Mouse (Mus musculus) CH12F3 (cell line): Measurements from ENCODE around the gene Dnmbp.

Experiments
- in situ Hi-C: fragments of 300-500 bp; cut with MboI; formaldehyde crosslinking; loops from 2 replicates; pipeline ENCODE4 v1.14.3; 2020; ENCODE audit warnings: low sequenced_read_pairs

The Dnmbp gene

DNA sequence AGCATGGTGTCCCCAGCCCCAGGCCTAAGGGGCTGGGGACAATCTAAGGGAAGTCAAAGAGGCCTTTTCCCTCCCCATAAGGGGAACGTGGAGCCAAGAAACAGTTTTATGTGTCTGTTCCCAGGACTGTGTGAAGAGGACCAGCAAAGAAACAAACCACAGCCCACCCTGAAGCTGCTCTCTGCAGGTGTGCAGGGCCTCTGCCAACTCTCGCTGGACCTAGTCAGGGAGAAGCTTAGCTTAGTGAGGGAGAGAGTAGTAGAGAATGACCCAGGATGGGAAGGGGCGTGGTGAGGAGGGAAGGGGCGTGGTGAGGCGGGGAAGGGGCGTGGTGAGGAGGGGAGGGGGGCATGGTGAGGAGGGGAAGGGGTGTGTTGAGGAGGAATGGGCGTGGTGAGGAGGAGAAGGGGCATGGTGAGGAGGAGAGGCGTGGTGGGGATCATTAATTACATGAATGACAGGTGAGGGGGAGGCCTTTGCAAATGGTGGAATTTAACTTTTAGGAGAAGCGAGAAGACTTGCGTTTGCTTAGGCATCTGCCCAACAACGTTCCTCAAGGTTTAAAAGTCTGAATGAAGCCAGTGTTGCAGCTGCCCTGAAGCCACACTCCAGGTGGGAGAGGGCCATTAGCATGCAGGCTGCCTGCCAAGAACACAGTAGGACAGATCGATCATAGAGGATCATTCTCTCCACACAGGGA is 9.3 kb upstream of the Dnmbp start:
- in situ Hi-C loops = no loop called here

DNA sequence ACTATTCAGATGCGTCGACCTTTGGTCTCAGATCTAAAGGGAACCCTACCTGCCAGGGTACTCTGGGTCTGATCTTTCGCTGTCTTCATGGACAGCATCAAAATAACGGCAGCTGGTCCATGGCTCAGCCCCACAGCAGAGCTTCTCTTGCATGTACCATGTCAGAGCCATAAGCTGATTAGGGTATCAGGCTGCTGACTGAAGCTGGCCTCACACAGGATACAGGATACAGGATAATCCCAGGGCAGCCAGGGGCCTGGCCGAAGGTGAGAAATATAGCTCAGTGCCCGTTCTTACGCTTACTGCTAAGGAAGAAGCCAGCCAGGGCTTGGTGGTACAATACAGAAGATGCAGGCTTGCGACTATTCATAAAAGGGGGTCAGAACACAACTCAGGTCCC is 4.6 kb upstream of the Dnmbp start:
- in situ Hi-C loops = no loop called here

DNA sequence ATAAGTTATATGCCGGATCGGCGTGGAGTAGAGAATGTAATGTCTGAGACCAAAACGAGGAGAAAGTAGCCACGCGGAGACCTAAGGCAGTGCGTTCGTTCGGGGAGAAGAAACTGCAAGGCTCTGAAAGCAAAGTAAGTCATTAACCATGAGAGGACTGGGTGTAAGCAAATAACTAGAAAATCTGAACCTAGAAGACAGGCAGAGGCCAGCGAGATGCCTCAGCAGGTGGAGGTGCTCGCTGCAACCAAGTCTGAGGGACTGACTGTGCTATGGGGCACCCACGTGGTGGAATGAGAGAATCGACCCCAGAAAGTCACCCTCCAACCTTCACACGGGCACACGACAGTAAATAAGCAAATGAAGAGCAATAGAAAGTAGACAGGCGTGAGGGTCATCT is 3.1 kb upstream of the Dnmbp start:
- in situ Hi-C loops = no loop called here

DNA sequence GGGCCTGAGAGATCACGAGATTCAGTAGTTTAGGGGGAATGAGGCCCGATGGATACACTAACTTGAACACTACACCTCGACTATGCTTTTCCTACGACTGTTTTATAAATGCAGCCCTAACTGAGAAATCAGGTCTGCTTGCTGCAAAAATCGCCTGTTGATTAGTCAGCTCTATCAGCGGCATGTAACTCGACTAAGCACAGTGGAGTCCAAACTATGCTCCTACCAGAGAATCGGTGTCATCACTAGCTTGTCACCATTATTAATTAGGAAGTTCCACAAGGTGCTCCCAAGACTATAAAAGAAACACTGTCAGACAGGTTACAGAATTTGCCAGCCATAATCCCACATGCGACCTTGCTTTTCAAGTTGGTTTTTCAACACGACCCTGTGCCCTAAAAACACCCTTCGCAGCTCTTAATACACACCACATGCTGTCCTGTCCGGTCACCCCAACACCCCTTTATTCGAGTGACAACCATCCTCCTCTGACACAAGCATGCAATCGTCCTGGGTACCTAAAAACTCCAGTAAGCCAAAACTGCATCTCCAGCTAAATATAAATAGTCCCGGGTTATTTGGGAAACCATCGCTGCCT is 721 bp downstream of the Dnmbp start:
- in situ Hi-C loops = no loop called here

DNA sequence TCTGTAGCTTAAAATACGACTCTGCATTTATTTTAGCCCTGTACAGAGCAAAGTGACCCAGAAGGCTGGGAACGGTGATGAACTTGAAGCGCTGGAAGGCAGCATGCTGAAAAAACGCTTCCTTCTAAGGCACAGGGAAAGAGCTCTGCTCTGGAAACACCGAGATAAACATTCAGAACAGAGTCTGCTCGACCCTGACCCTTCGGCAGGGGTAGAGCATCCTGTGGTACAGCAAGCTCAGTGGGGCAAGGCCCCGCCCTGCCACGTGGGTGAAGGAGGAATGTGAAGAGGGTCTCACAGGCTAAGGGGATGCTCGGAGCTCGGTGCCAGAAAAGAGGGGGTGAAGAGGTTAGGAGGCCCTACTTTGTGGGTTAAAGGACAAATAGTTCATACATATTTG is 1.6 kb downstream of the Dnmbp start:
- in situ Hi-C loops = no loop called here

DNA sequence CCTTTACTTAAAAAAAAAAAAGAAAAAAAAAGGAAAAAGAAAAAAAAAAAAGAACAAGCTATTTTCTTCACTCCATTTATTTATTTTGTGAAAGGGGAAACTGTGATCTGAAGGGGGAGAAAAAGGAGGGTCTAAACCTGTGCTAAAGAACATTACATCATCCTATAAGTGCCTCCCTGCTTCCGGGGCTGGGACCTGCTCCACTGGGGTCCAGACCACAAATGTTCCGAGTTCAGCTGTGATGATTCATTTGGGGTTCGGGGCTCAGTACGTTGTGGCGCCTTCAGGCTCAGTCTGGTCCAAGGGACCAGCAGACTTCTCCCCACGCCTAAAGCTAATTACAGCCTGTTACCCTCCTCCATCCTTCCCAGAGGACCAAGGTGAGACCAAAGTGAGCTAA is 9.1 kb downstream of the Dnmbp start:
- in situ Hi-C loops = no loop called here

DNA sequence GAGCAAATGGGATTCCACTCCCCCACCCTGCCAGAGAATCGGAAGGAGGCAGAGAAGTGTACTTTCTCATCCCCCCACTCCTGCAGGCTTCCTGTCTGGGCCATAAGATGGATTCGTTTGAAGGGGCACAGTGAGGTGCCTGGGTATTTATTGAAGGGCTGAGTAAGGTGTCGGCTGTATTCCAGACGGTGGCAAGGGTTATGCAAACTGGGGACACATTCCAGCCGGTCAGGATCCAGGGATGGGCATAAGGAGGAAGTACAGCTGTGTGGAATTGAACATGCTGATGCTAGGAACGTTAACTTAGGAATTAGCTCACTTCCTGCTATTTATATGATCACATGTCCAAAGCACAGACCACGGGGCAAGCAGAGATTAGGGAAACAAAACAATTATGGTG is 9.6 kb downstream of the Dnmbp start:
- in situ Hi-C loops = no loop called here

DNA sequence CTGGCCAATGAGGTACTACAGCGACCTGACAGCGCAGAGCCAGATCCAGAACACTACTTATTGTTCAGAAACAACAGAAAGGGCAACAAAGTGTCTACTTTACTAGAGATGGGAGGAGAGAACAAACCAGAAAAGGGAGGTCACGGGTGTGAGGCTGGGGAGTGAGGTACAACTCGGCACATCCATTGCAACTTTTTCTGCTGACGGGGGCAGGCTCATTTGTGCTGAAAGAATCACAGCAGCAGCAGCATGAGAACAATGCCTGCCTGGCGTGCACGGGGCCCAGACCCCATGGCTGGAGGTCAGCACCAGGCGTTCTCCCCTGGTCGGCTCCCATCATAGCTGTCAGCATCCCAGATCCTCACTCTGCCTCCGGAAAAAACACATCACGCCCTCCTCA is 10.1 kb downstream of the Dnmbp start:
- in situ Hi-C loops = no loop called here

DNA sequence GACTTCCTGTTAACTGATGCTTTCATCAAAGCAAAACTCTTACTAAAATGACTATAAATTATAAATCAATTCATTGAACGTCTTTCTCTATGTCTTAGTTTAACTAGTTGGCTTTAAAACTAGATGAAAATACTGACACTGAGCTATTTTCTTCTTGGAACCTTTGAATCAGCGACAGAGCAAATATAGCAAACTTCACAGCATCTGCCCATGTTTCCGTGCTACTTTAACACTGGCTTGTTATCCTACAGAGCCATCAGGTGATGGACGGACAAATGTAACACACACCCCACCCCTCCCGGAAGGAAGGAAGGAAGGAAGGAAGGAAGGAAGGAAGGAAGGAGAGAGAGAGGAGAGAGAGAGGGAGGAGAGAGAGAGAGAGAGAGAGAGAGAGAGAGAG is 12.0 kb downstream of the Dnmbp start:
- in situ Hi-C loops = no loop called here

DNA sequence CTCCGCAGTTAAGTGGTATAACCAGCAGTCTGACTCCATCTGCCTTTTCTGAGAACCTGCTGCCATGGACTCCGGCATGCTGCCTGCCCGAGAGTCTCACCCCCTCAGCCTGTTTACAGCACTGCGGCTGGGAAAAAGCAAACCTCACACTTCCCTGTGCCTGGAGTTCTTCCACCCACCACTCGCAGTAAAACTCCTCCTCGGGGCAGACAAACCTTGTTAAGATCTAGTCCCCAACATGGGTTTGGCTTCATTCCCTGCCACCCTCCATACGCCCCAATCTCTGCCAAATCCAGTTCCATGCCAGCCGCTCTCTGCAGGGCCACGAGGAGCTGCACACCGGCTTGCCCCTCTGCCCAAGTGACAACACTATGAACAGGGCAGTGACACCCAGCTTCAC is 12.9 kb downstream of the Dnmbp start:
- in situ Hi-C loops = no loop called here

DNA sequence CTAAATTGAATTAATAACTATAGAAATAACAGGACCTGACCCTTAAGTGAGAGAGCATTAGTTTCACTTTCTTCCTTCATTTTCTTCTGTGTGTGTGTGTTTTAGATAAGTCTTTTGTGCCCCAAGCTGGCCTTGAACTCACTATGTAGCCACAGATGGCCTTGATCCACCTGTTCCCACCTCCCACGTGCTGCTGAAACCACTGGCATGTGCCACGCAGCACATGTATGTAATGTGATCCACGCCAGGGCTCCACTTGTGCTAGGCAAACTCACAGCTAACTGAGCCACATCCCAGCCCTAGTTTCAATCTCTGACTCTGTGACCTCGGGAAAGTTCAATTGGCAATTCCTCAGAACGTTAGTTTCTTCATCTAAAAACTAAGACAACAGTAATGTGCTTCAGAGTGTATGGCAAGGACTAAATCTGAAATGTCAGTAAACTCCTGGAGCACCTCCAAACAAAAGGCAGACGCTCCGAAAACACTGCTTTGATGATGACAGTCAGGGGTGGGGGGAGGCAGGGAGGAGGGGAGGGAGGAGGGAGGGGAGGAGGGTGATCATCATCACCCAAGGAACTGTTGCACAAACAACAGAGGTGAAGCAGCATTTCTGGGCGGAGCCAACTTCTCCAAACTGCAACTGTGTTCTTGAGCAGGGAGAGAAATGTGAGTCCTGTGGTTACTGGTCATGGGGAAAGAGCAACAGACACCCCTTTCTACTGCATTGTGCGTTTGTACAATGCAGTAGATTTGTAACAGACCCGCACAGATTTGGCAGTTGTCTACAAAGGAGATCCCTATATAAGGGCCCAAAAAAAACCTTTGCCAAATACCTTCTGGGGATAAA is 13.6 kb downstream of the Dnmbp start:
- in situ Hi-C loops = no loop called here

DNA sequence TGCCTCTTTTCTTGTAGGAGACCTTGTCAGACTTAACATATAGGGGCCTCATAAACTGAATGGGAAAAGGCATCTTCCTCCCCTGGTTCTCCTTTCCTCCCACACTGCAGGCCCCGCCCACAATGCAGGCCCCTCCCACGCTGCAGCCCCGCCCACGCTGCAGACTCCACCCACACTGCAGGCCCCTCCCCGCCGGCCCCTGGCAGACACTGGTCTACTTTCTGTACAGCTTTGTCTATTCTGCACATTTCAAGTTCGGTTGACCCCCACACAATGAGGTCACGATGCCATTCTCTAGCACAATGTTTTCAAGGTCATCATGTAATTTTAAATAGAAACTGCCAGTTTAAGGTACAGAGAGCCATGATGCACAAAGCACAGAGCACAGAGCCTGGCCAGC is 15.6 kb downstream of the Dnmbp start:
- in situ Hi-C loops = no loop called here

DNA sequence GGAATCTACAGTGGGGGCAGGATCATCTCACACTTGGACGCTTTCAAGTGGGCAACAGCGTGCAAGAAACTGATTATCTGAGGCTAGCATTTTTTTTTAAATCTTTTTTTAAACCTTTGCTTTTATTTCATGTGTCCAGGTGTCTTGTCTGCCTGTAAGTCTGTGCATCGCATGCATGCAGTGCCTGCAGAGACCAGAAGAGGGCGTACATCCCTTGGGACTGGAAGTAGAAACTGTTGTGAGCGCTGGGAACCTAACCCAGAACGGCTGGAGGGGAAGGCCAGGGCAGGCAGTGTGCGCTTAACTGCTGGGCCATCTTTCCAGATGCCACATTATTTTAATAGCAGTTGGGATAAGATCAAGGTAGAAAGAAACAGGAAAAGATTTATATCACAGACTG is 17.0 kb downstream of the Dnmbp start:
- in situ Hi-C loops = no loop called here

DNA sequence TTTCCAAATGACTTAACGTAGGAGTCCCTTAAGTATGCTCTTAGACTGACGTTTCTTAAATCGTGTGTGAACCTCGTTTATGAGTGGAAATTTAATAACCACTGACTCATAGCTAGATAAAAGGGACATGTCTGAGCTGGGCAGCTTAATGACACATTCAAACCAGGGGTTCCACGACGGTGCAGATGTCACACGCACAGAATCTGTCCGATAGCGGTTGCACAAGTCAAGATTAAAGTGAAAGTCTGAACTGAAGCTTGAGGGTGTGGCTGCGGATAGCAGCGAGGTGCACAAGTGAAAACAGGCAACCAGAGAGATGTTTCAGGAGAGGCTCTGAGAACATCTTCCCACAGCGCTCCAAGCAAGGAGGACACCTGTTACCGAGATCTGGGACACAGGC is 18.6 kb downstream of the Dnmbp start:
- in situ Hi-C loops = no loop called here

DNA sequence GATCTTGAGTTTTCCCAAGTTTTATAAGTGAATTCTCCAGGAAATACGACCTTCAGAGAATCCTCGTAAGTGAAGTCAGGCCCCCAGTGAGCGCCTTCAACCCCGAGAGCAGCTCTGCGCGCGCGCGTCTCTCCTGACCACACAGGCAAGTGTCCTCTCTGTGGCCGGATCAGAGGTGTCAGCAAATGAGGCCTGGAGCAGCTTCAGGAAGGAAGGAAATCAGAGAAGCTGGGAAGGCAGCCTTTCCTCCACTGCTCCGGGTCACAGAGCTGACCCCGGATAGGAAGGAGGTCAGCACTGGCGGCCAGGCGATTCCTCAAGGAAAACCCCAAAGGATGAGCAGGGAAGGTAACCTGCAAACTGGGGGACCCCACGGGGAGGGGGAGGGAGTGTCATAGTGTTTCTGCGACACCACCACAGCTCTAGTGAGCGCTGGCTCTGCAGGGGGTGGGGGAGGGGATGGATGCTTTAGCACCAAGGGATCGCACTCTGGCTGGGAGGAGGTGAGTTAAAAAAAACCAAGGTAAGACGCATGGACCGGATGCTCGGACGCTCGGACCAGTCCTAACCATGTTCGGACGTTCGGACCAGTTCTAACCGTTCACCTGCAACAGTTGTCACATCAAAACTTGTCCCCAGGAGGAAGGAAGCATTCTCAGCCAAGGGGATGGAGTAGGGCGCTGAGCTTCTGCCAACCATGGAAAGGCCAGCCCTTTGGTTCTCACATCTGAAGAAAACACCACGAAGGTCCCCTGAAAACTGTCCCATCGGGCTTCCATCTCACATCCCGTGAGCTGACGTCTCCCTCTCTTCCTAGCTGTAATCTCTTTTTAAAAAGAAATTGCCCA is 19.3 kb downstream of the Dnmbp start:
- in situ Hi-C loops = no loop called here

DNA sequence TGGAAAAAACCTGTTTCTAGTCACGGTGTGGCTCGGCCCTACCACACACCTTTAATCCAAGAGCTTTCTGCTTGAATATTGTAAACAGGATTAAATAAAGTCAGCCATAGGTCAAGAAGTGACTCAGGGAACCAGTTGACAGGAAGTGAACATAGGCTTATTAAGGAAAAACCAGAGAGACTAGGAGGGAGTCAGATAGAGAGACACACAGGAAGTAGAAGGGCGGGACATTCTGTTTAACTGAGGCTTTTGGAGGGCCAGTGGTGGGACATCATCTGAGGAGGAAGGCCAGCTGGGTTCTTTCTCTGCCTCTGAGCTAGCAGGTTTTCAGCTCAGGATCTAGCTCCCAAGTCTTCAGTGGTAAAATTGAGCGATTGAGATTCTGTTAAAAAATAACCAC is 20.1 kb downstream of the Dnmbp start:
- in situ Hi-C loops = no loop called here

DNA sequence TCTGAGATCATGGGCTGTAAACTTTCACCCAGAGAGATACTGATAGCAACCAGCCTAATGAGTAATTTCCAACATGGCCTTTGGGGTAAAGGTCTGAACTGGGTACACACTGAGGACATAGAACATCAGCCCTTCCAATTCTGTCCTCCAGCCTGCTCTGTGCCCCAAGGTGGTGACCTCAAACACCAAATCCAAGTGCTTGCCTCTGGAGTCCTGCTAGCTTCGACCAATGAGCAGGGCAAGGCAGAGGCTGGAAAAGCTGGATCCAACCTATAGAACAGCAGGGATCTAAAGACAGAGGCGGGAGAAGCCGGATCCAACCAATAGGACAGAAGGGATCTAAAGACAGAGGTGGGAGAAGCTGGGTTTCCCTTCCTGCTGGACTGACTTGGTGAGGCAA is 21.2 kb downstream of the Dnmbp start:
- in situ Hi-C loops = no loop called here

DNA sequence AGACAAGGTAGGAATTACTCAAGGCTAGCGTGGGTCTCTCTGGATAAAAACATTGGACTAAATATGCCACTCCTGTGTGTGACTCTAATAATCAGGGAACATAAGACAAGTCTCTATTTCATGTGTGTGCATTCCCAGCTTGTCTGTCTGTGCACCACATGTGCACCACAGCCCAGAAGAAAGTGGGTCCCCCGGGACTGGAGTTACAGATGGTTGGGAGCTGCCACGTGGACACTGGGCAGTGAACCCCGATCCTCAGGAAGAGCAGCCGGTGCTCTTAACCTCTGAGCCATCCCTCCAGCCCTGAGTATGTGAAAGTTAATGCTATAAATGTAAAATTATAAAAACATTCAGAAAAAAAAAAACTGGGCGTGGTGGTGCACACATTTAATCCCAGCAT is 22.2 kb downstream of the Dnmbp start:
- in situ Hi-C loops = no loop called here

DNA sequence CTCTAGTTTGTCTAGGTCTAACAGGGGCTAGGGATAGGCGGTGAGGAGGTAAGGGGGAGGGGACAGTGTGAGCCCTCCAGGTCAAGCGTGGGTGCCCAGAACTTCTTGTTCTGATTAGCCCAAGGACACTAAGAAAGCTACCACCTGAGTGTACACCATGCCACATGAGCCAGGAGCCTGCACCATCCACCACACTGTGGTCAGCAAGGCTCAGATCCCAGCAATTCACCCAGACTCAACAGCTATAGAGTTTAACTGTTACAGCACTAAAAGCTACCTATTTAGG is 22.6 kb downstream of the Dnmbp start:
- in situ Hi-C loops = no loop called here

DNA sequence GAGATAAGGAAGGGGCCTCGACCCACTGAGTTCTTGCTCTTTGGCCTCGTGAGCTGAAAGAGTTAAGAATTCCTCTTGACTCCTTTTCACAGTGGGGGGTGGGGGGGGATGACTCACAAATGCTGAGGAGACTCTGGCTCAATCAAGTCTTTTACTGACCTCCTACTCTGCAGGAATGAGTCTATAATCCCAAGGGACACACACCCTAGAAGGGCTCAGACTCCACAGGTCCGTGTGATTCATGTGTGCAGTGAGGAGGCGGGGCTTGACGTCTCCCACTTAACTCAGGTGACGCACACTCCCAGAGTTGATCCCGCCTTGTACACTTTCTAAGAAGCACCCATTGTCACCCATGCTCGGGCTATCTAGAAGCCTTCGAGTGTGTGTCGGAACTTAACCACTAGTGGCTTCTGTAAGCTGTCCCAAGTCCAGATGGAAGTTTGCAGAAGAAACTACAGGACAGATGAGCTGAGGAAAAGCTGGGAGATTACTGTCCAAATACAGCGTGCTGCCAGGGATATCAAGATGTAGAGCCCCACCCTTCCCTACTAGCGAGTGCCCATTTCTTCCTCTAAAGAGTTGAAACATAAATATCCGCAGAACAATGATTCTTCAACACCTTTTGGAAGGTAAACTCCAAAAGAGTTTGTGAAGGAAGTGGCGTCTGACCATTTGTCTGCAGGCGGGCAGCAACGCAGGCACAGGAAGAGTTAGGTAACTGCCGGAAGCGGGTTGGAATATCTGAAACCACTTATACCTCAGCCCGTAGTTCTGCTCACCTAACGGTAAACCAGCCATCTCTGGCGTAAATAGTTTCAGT is 23.2 kb downstream of the Dnmbp start:
- in situ Hi-C loops = no loop called here

DNA sequence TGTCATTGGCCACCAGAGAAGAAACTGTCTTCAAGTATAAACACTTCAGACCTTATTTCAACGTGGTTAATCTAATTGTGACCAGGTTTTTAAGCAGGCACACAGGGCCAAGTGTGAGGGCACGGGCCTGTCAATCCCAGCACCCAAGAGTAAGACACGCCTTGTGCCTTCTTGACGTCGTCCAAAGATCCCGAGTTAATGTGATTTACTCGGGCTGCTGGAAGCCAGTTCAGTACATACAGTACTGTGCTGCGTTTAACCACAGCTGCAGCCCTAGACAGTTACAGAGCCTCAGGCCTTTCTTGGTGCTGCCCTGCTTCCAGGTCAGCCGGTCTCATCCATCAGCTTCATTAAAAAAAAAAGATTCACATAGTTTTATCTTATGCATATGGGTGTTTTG is 24.6 kb downstream of the Dnmbp start:
- in situ Hi-C loops = no loop called here
